Mouse (Mus musculus): ENCODE results near the gene Mtmr14. TPM values are rescaled to one million over a fixed set of nuclear protein-coding genes. Genes with fewer than 3 reads are reported as not detected.

Gene Mtmr14
- total RNA-seq, 4 experiments from 2014 or later: 19.6 to 24.8 (median 23.1) TPM

Other genes with a start within 250 kb of the Mtmr14 start
- 10 to 100 TPM; 35.4 to 46.8 (median 41.3) TPM for gene Thumpd3, start 191.6 kb upstream of the Mtmr14 start, total RNA-seq (2022)
- gene Setd5, start 160.5 kb upstream of the Mtmr14 start, total RNA-seq (2022): 100 to 1,000 TPM in 2 of 4 experiments, 10 to 100 TPM in 2; 88.7 to 146 (median 108) TPM
- gene Lhfpl4, start 42.5 kb upstream of the Mtmr14 start, total RNA-seq (2022): 1 to 10 TPM; 5.2 to 8.5 (median 6.6) TPM
- 1 to 10 TPM; 4.4 to 8.6 (median 5.8) TPM for gene Cpne9, start 44.5 kb downstream of the Mtmr14 start, total RNA-seq (2022)
- gene Brpf1, start 69.3 kb downstream of the Mtmr14 start, total RNA-seq (2022): 10 to 100 TPM; 19.5 to 32.3 (median 29.5) TPM
- 10 to 100 TPM; 14.4 to 21.7 (median 17.1) TPM for gene Ogg1, start 89.1 kb downstream of the Mtmr14 start, total RNA-seq (2022)
- 10 to 100 TPM; 50.1 to 74.6 (median 64.6) TPM for gene Camk1, start 106.1 kb downstream of the Mtmr14 start, total RNA-seq (2022)
- 10 to 100 TPM; 39.3 to 47.1 (median 43.4) TPM for gene Tada3, start 140.0 kb downstream of the Mtmr14 start, total RNA-seq (2022)
- 100 to 1,000 TPM; 199 to 228 (median 204) TPM for gene Arpc4, start 140.3 kb downstream of the Mtmr14 start, total RNA-seq (2022)
- 1 to 10 TPM; 2.6 to 7.4 (median 3.9) TPM for gene Ttll3, start 151.4 kb downstream of the Mtmr14 start, total RNA-seq (2022)
- 10 to 100 TPM in 3 of 4 experiments, 1 to 10 TPM in 1; 7.6 to 13.8 (median 11.6) TPM for gene Rpusd3, start 181.5 kb downstream of the Mtmr14 start, total RNA-seq (2022)
- gene Cidec, start 197.9 kb downstream of the Mtmr14 start, total RNA-seq (2022): 100 to 1,000 TPM; 185 to 405 (median 283) TPM
- 10 to 100 TPM; 40.6 to 52.5 (median 46.4) TPM for gene Jagn1, start 204.7 kb downstream of the Mtmr14 start, total RNA-seq (2022)
- gene Il17re, start 220.6 kb downstream of the Mtmr14 start, total RNA-seq (2022): 1 to 10 TPM in 3 of 4 experiments, under 1 TPM in 1; 0.74 to 1.9 (median 1.1) TPM
- gene Il17rc, start 233.6 kb downstream of the Mtmr14 start, total RNA-seq (2022): 10 to 100 TPM; 17.5 to 29.1 (median 24.0) TPM
- 10 to 100 TPM; 60.8 to 69.9 (median 67.4) TPM for gene Creld1, start 245.5 kb downstream of the Mtmr14 start, total RNA-seq (2022)

Measured in adrenal gland, adult 8-10 months (tissue).